ENCODE assay signal across 8 mouse cellular contexts in the genomic region with DNA sequence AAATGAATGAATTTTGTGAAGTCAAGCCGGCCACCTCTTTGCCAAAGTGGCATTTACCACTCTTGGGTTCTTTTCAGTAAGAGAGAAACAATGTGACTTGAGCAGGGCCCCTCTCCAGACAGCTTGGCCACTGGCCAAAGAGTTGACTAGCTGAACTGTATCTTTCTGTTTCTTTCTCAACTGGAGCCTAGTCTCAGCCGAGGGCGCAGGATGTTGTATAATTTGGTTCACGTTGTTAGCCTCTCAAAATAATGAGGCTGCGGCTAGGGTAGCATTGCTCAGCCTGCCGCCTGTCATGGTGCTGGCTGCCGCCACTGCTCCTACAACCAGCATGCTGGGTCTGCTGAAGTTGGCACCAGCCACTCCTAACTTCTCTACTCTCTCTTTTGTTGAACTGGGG.
DNase-seq lines count a peak whose midpoint lies in the region; ATAC-seq and TF ChIP-seq lines count a peak whose summit lies in the region.

No protein-coding gene starts in this region.

- H3K36me3 ChIP-seq in forebrain, embryonic 11.5 days (ENCODE audit: control insufficient read depth, insufficient read depth, low read length): peaks cover 6% of the 10 kb centered on the region
- peaks cover 44% of the 10 kb centered on the region for H3K36me3 ChIP-seq in forebrain, embryonic 10.5 days (replicated peaks)

- TF ChIP-seq CTCF in layer of hippocampus, adult 2 months (conservative IDR thresholded peaks at IDR 0.05): no peak; the same call in 1 of the 2 replicates
- no peak for TF ChIP-seq CTCF in olfactory bulb, adult 2 months (IDR thresholded peaks at IDR 0.05; ENCODE audit: insufficient read depth, low read depth, low read length)

- H3K4me2 ChIP-seq in forebrain, embryonic 11.5 days (ENCODE audit: low read depth, low read length, severe bottlenecking): no peak overlapping the region

- 0 out of 2 replicates have a peak, but pooled peaks have one; percentile 16 for ATAC-seq in forebrain, embryonic 11.5 days (replicated peaks; ENCODE audit: low FRiP score)

- WGBS in forebrain, embryonic 11.5 days: 68% methylated on average over 7 of the region's 7 CpGs
- 90% methylated on average over 7 of the region's 7 CpGs for WGBS in forebrain, embryonic 10.5 days
- WGBS in olfactory bulb, adult 2 months: 27% methylated on average over 7 of the region's 7 CpGs

- H3K27me3 ChIP-seq in forebrain, embryonic 11.5 days (ENCODE audit: control insufficient read depth, insufficient read depth, low read length): no peaks in the 10 kb centered on the region
- no peaks in the 10 kb centered on the region for H3K27me3 ChIP-seq in forebrain, embryonic 10.5 days (ENCODE audit: poor library complexity, severe bottlenecking)

- H3K27ac ChIP-seq in forebrain, embryonic 11.5 days (ENCODE audit: low read depth, low read length): no peak overlapping the region
- H3K27ac ChIP-seq in forebrain, embryonic 10.5 days: no peak overlapping the region
- H3K27ac ChIP-seq in layer of hippocampus, adult 2 months: peak overlapping the region; percentile 77
- H3K27ac ChIP-seq in olfactory bulb, adult 2 months (ENCODE audit: insufficient read depth, low read depth, low read length): peak overlapping the region; percentile 72

- H3K4me1 ChIP-seq in forebrain, embryonic 11.5 days (replicated peaks; ENCODE audit: control insufficient read depth, insufficient read depth, low read length): peaks cover 6% of the 10 kb centered on the region; the same call in 1 of the 2 replicates
- peaks cover 36% of the 10 kb centered on the region for H3K4me1 ChIP-seq in forebrain, embryonic 10.5 days
- peaks cover 30% of the 10 kb centered on the region for H3K4me1 ChIP-seq in olfactory bulb, adult 2 months (ENCODE audit: control insufficient read depth, insufficient read depth, low read length)

- no peak for TF ChIP-seq POLR2A in olfactory bulb, adult 2 months (IDR thresholded peaks at IDR 0.05; ENCODE audit: insufficient read depth, low read depth, low read length)

- no peak overlapping the region for H3K4me3 ChIP-seq in forebrain, embryonic 11.5 days (ENCODE audit: low read depth, low read length)
- no peak overlapping the region for H3K4me3 ChIP-seq in forebrain, embryonic 10.5 days
- no peak overlapping the region for H3K4me3 ChIP-seq in layer of hippocampus, adult 2 months
- H3K4me3 ChIP-seq in olfactory bulb, adult 2 months (ENCODE audit: insufficient read depth, low read depth, low read length): no peak overlapping the region

- H3K9ac ChIP-seq in forebrain, embryonic 11.5 days (ENCODE audit: low read length): no peak overlapping the region

- peak; percentile 55 for DNase-seq in forebrain, embryonic 11.5 days (ENCODE audit: low spot score)
- DNase-seq in forebrain, embryonic 10.5 days (ENCODE audit: extremely low spot score, low spot score): no peak
- peak; percentile 65 for DNase-seq in retina, postnatal 1 day
- no peak for DNase-seq in retina, embryonic 14.5 days (ENCODE audit: low spot score)
- peak; percentile 39 to 53 for DNase-seq in layer of hippocampus, adult 2 months (ENCODE audit: low spot score in 2 of 2)
- DNase-seq in gastrocnemius, postnatal 4 days (ENCODE audit: low spot score in 2 of 2): no peak
- DNase-seq in spleen, postnatal 4 days (ENCODE audit: low spot score in 2 of 2): no peak

- no peaks in the 10 kb centered on the region for H3K9me3 ChIP-seq in forebrain, embryonic 11.5 days (ENCODE audit: control insufficient read depth, low read length)
- no peaks in the 10 kb centered on the region for H3K9me3 ChIP-seq in forebrain, embryonic 10.5 days

Comparison
In these comparisons a context has a peak if more than half of its experiments do, and no peak if none do; other contexts are left out.
1. DNase-seq: peak in forebrain, embryonic 11.5 days (single experiment), retina, postnatal 1 day (single experiment) and layer of hippocampus, adult 2 months (2 of 2); none in forebrain, embryonic 10.5 days (single experiment), retina, embryonic 14.5 days (single experiment), gastrocnemius, postnatal 4 days (0 of 2) and spleen, postnatal 4 days (0 of 2).
2. H3K27ac ChIP-seq: peak in layer of hippocampus, adult 2 months (single experiment) and olfactory bulb, adult 2 months (single experiment); none in forebrain, embryonic 11.5 days (single experiment) and forebrain, embryonic 10.5 days (single experiment).